Mouse (Mus musculus): ENCODE measurements around the gene Cdk18. TPM values are rescaled to one million over a fixed set of nuclear protein-coding genes. Genes with fewer than 3 reads are reported as not detected.

The Cdk18 gene
- polyA plus RNA-seq, 1 experiment from 2014 or later = 33.7 TPM

DNA sequence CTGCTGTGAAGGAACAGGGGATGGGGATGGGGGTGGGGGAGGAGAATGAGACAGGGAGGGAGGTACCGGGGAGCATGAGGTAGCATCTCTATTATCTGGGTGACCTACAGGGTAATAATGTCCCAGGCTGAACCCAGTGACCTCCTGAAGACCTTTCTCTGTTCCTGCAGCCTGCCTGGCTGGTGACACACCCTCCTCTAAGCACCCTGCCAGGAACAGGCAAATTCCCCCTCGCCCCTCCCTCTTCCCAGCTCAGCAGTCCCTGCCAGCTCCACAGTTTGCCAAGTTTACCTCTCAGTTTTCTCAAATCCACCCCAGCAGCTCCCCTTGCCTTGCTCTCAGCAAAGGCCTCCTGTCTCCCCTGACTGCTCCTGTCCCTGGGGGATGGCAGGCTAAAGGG is 19.3 kb upstream of the Cdk18 start:
- Histone ChIP-seq H3K4me2 (replicated peaks; ENCODE audit: low read depth) (no peak overlapping the region), H3K27ac (ENCODE audit: low read depth, low read length) (no peak overlapping the region), H3K4me1 (replicated peaks; ENCODE audit: control insufficient read depth, insufficient read depth, low read length) (peaks cover 3% of the 10 kb centered on the region; the same call in 1 of the 2 replicates), H3K27me3 (replicated peaks; ENCODE audit: control insufficient read depth, insufficient read depth, low read length) (peaks cover 9% of the 10 kb centered on the region; the same call in 1 of the 2 replicates), H3K4me3 (ENCODE audit: low read depth, low read length) (no peak overlapping the region), H3K9ac (ENCODE audit: low read depth, low read length) (no peak overlapping the region), H3K9me3 (ENCODE audit: control insufficient read depth) (no peaks in the 10 kb centered on the region), H3K36me3 (ENCODE audit: control insufficient read depth, insufficient read depth) (no peaks in the 10 kb centered on the region)
- 14% methylated on average over 2 of the region's 2 CpGs for WGBS
- no peak for TF ChIP-seq CTCF (IDR thresholded peaks at IDR 0.05; ENCODE audit: low read depth)
- no peak for ATAC-seq

DNA sequence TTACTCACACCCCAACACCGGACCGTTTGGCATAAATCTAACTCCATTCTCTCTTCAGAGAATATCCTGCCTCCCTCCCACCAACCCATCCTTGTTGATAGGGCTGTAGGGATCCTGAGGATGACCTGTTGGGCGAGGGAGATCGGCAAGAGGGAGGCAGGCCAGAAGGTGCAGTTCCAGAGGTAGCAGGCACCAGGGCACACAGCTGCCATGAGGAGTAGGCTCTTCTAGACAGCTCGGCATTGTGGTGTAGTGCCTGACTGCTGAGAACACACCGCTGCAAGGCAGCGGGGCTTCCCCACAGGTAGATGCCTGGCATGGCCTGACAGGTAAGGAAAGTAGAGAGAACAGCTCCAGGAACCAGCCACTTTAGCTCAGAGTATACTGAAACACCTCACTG is 18.3 kb upstream of the Cdk18 start:
- 30% methylated on average over 7 of the region's 7 CpGs for WGBS
- H3K4me1 ChIP-seq (replicated peaks; ENCODE audit: control insufficient read depth, insufficient read depth, low read length) = peaks cover 3% of the 10 kb centered on the region; the same call in 1 of the 2 replicates
- no peak overlapping the region for H3K4me3 ChIP-seq (ENCODE audit: low read depth, low read length)
- H3K36me3 ChIP-seq (ENCODE audit: control insufficient read depth, insufficient read depth) = no peaks in the 10 kb centered on the region
- H3K9me3 ChIP-seq (ENCODE audit: control insufficient read depth) = no peaks in the 10 kb centered on the region
- peaks cover 6% of the 10 kb centered on the region; the same call in 1 of the 2 replicates for H3K27me3 ChIP-seq (replicated peaks; ENCODE audit: control insufficient read depth, insufficient read depth, low read length)
- no peak; the same call in 1 of the 2 replicates for ATAC-seq
- no peak overlapping the region for H3K4me2 ChIP-seq (replicated peaks; ENCODE audit: low read depth)
- H3K9ac ChIP-seq (ENCODE audit: low read depth, low read length) = no peak overlapping the region
- TF ChIP-seq CTCF (IDR thresholded peaks at IDR 0.05; ENCODE audit: low read depth) = no peak
- H3K27ac ChIP-seq (ENCODE audit: low read depth, low read length) = no peak overlapping the region

- peak; percentile 99 for TF ChIP-seq CTCF (IDR thresholded peaks at IDR 0.05; ENCODE audit: low read depth)
- Histone ChIP-seq H3K4me3 (ENCODE audit: low read depth, low read length) (no peak overlapping the region), H3K9ac (ENCODE audit: low read depth, low read length) (no peak overlapping the region), H3K4me1 (replicated peaks; ENCODE audit: control insufficient read depth, insufficient read depth, low read length) (peaks cover 3% of the 10 kb centered on the region; the same call in 1 of the 2 replicates), H3K4me2 (replicated peaks; ENCODE audit: low read depth) (no peak overlapping the region), H3K27me3 (replicated peaks; ENCODE audit: control insufficient read depth, insufficient read depth, low read length) (peaks cover 6% of the 10 kb centered on the region; the same call in 1 of the 2 replicates), H3K9me3 (ENCODE audit: control insufficient read depth) (no peaks in the 10 kb centered on the region), H3K36me3 (ENCODE audit: control insufficient read depth, insufficient read depth) (no peaks in the 10 kb centered on the region), H3K27ac (ENCODE audit: low read depth, low read length) (no peak overlapping the region)
- peak; percentile 85 for ATAC-seq
- WGBS = 11% methylated on average over 14 of the region's 14 CpGs
These were observed 17.7 kb upstream of the Cdk18 start for GRCm38 (mm10) chr1:132157016-132157781.

DNA sequence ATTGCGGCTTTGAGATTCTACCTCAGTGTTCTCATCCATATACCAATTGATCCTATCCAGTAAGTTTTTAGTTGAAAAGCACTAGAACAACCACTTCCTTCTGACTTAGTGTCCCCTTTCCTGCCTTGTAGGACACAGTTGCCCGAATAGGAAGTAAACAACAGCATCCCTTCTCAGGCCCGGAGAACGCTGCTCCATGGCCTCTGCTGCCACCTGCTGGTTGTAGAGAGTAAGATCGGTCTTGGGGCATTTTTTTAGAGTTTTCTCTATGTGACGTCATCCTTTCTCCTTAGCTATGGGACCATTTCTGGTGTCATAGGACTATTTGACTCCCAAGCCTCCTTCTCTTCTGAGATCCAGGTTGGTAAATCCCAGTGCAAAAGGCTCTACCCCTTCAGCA is 16.3 kb upstream of the Cdk18 start:
- 10% methylated on average over 6 of the region's 6 CpGs for WGBS
- peak; percentile 99 for TF ChIP-seq CTCF (IDR thresholded peaks at IDR 0.05; ENCODE audit: low read depth)

GRCm38 (mm10) chr1:132153691-132154090 is 14.2 kb upstream of the Cdk18 start:
- TF ChIP-seq CTCF (IDR thresholded peaks at IDR 0.05; ENCODE audit: low read depth) = no peak
- H3K4me2 ChIP-seq (replicated peaks; ENCODE audit: low read depth) = no peak overlapping the region
- 55% methylated on average over 8 of the region's 8 CpGs for WGBS

More for the DNA sequence above, 16.3 kb upstream of the Cdk18 start:
- no peak for ATAC-seq
- H3K27ac ChIP-seq (ENCODE audit: low read depth, low read length) = no peak overlapping the region
- H3K4me2 ChIP-seq (replicated peaks; ENCODE audit: low read depth) = no peak overlapping the region
- peaks cover 6% of the 10 kb centered on the region; the same call in 1 of the 2 replicates for H3K27me3 ChIP-seq (replicated peaks; ENCODE audit: control insufficient read depth, insufficient read depth, low read length)
- no peaks in the 10 kb centered on the region for H3K36me3 ChIP-seq (ENCODE audit: control insufficient read depth, insufficient read depth)
- peaks cover 8% of the 10 kb centered on the region; the same call in 1 of the 2 replicates for H3K4me1 ChIP-seq (replicated peaks; ENCODE audit: control insufficient read depth, insufficient read depth, low read length)
- no peak overlapping the region for H3K4me3 ChIP-seq (ENCODE audit: low read depth, low read length)
- no peak overlapping the region for H3K9ac ChIP-seq (ENCODE audit: low read depth, low read length)
- H3K9me3 ChIP-seq (ENCODE audit: control insufficient read depth) = no peaks in the 10 kb centered on the region

GRCm38 (mm10) chr1:132153086-132153690 is 13.7 kb upstream of the Cdk18 start:
- TF ChIP-seq CTCF (IDR thresholded peaks at IDR 0.05; ENCODE audit: low read depth) = no peak
- Histone ChIP-seq H3K9me3 (ENCODE audit: control insufficient read depth) (no peaks in the 10 kb centered on the region), H3K4me1 (replicated peaks; ENCODE audit: control insufficient read depth, insufficient read depth, low read length) (peaks cover 8% of the 10 kb centered on the region; the same call in 1 of the 2 replicates), H3K27me3 (replicated peaks; ENCODE audit: control insufficient read depth, insufficient read depth, low read length) (peaks cover 2% of the 10 kb centered on the region; the same call in 1 of the 2 replicates), H3K4me3 (ENCODE audit: low read depth, low read length) (no peak overlapping the region), H3K27ac (ENCODE audit: low read depth, low read length) (0 out of 2 replicates have a peak overlapping the region, but pooled peaks have one; percentile 95), H3K36me3 (ENCODE audit: control insufficient read depth, insufficient read depth) (no peaks in the 10 kb centered on the region), H3K4me2 (replicated peaks; ENCODE audit: low read depth) (no peak overlapping the region), H3K9ac (ENCODE audit: low read depth, low read length) (no peak overlapping the region)
- no peak for ATAC-seq
- WGBS = 77% methylated on average over 15 of the region's 15 CpGs

More at GRCm38 (mm10) chr1:132153691-132154090, 14.2 kb upstream of the Cdk18 start:
- no peak for ATAC-seq
- no peak overlapping the region for H3K9ac ChIP-seq (ENCODE audit: low read depth, low read length)
- no peaks in the 10 kb centered on the region for H3K36me3 ChIP-seq (ENCODE audit: control insufficient read depth, insufficient read depth)
- H3K4me1 ChIP-seq (replicated peaks; ENCODE audit: control insufficient read depth, insufficient read depth, low read length) = peaks cover 8% of the 10 kb centered on the region; the same call in 1 of the 2 replicates
- peaks cover 6% of the 10 kb centered on the region; the same call in 1 of the 2 replicates for H3K27me3 ChIP-seq (replicated peaks; ENCODE audit: control insufficient read depth, insufficient read depth, low read length)
- H3K27ac ChIP-seq (ENCODE audit: low read depth, low read length) = no peak overlapping the region
- no peaks in the 10 kb centered on the region for H3K9me3 ChIP-seq (ENCODE audit: control insufficient read depth)
- no peak overlapping the region for H3K4me3 ChIP-seq (ENCODE audit: low read depth, low read length)
